Mouse (Mus musculus) mesoderm, embryonic 11.5 days (tissue): ENCODE results near the gene Gm13278.
"Not testable (repeated sequence)": the region's sequence is repeated elsewhere in the genome, so short reads cannot be mapped to it uniquely, and the experiment has no call there.

Source experiments
- DNase-seq: peaks from one replicate; pipeline ENCODE4 v3.0.0-alpha.2; 2012; ENCODE audit warnings: low read depth, low spot score

The Gm13278 gene

DNA sequence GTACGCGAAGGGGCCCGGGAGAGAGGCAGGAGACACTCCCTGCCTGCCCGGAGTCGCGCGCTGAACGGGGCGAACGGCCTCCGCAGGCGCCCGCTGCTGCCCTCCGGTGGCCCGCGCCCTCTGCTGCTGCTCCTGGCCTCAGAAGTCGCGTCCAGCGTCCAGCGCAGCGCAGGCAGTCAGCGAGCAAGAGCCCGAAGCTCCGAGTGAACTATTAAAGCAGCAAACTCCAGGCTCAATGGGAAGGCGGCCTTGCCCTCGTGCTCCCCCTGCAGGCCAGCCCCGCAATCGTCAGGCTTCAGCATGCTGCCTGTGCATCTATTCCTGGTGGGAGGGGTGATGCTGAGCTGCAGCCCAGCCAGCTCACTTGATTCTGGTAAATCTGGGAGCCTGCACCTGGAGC lies at the start of gene Gm13278:
Gene Gm13278, plus strand, starts transcription at position 301 of the 400 bp plus-strand sequence.
- not testable (repeated sequence) for DNase-seq

GRCm38 (mm10) chr4:88742771-88743371 lies 48.5 kb upstream of the Gm13278 start:
- no peak for DNase-seq

GRCm38 (mm10) chr4:88744207-88744606 lies 47.1 kb upstream of the Gm13278 start:
- no peak for DNase-seq

DNA sequence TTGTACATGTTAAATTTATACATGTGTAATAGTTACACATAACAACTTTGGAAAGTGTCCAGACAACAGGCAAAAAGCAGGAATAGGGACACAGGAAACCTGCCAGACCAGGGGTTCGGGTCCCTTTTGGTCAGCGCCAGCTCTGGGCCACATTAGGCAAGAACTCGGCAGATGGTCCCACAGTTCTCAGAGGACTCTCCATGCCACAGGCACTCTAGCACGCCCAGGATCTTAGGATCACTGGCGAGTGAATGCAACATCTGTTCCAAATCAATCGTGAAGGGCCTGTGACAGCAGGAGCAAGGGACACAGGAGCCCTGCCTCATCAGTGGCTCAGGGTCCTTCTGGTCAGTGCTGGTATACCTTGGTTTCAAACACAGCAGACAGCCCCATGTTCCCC lies 41.4 kb upstream of the Gm13278 start:
- no peak for DNase-seq

GRCm38 (mm10) chr4:88754818-88755340 lies 36.5 kb upstream of the Gm13278 start, which contains the start of gene Gm13271:
Gene Gm13271 (plus strand): TSS chr4:88754868.
- DNase-seq, result not testable (repeated sequence)

DNA sequence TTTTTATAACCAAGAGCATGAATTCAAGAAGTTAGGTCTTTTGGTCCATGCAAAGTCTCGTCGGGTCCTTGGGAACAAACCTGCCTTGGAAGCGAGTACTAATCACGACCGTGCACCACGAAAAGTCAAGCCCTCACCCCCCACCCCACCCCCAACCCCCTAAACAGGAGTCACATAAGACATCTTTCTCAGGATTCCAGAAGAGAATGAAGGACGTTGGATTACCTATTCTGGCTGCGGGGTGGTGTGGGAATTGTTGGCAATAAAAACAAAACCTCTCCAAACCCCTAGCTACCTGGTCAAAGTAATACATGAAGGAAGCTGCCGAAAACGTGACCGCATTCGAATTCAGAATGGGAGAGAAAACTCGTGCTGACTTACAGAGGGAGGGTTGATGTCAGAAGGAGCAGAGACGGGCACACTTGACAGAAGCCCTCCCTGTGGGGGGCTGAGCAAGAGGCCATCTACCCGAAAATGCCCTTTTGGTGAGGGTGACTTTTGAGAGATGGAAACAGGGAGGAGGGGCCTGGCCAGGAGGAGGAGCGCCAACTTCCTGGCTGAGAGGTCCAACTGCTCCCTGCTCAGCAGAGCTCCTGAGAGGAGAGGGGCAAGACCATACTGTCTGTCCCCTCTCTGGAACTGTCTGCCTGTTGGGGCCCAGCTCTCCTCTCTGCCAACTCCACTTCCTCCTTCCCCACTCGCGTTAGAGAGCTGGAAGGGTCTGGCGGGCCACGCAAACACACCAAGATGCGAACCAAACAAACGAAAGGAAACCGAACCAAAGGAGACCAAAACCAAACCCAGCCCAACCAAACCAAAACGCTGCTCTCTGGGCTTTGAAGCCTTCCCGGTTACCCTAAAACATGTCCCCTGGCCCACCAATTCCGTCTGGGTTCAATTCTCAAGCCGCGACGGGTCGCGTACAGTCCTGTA lies 34.5 kb upstream of the Gm13278 start:
- DNase-seq, result not testable (repeated sequence)

GRCm38 (mm10) chr4:88757628-88758031 lies 33.7 kb upstream of the Gm13278 start:
- DNase-seq, result not testable (repeated sequence)

- DNase-seq, result not testable (repeated sequence)
These were observed 32.6 kb upstream of the Gm13278 start for GRCm38 (mm10) chr4:88758751-88759150.

DNA sequence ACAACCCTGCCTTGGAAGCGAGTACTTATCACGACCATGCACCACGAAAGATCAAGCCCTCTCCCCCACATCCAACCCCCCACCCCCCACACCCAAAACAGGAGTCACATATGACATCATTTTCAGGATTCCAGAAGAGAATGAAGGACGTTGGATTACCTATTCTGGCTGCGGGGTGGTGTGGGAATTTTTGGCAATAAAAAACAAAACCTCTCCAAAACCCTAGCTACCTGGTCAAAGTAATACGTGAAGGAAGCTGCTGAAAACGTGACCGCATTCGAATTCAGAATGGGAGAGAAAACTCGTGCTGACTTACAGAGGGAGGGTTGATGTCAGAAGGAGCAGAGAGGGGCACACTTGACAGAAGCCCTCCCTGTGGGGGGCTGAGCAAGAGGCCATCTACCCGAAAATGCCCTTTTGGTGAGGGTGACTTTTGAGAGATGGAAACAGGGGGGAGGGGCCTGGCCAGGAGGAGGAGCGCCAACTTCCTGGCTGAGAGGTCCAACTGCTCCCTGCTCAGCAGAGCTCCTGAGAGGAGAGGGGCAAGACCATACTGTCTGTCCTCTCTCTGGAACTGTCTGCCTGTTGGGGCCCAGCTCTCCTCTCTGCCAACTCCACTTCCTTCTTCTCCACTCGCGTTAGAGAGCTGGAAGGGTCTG lies 31.6 kb upstream of the Gm13278 start, which contains the start of gene Gm13283:
Gene Gm13283, plus strand, starts transcription at position 510 of the 659 bp plus-strand sequence.
- not testable (repeated sequence) for DNase-seq

DNA sequence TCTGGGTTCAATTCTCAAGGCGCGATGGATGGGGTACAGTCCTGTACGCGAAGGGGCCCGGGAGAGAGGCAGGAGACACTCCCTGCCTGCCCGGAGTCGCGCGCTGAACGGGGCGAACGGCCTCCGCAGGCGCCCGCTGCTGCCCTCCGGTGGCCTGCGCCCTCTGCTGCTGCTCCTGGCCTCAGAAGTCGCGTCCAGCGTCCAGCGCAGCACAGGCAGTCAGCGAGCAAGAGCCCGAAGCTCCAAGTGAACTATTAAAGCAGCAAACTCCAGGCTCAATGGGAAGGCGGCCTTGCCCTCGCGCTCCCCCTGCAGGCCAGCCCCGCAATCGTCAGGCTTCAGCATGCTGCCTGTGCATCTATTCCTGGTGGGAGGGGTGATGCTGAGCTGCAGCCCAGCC lies 30.9 kb upstream of the Gm13278 start:
- DNase-seq, result not testable (repeated sequence)

DNA sequence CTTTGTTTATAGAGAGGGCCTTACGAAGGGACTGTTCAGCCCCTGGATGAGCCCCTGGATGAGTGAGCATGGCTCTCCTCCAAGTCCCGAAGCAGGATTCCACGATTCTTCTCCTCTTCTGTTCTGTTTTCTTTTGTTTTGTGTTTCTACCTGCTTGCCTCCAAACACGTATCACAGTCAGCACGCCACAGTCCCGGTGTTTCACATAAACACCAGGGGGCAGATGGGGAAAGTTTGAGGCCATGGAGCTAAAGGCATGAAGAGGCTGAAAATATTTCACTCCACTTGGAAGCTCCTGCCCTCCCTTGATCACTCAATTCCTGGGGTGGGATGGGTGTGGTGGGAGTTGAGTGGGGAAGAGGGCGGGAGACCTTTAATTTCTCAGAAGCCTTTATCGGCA lies 29.6 kb upstream of the Gm13278 start:
- not testable (repeated sequence) for DNase-seq

- DNase-seq, result not testable (repeated sequence)
These were observed 29.0 kb upstream of the Gm13278 start for GRCm38 (mm10) chr4:88762341-88762740.

GRCm38 (mm10) chr4:88763384-88764018 lies 27.8 kb upstream of the Gm13278 start:
- DNase-seq, result peak; percentile 63

DNA sequence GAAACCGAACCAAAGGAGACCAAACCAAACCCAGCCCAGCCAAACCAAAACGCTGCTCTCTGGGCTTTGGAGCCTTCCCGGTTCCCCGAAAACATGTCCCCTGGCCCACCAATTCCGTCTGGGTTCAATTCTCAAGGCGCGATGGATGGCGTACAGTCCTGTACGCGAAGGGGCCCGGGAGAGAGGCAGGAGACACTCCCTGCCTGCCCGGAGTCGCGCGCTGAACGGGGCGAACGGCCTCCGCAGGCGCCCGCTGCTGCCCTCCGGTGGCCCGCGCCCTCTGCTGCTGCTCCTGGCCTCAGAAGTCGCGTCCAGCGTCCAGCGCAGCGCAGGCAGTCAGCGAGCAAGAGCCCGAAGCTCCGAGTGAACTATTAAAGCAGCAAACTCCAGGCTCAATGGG lies 17.8 kb upstream of the Gm13278 start, which contains the start of gene Gm13290:
Gene Gm13290, plus strand, starts transcription at position 301 of the 400 bp plus-strand sequence.
- DNase-seq, result not testable (repeated sequence)

DNA sequence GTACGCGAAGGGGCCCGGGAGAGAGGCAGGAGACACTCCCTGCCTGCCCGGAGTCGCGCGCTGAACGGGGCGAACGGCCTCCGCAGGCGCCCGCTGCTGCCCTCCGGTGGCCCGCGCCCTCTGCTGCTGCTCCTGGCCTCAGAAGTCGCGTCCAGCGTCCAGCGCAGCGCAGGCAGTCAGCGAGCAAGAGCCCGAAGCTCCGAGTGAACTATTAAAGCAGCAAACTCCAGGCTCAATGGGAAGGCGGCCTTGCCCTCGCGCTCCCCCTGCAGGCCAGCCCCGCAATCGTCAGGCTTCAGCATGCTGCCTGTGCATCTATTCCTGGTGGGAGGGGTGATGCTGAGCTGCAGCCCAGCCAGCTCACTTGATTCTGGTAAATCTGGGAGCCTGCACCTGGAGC lies 14.7 kb upstream of the Gm13278 start, which contains the start of gene Gm13289:
Gene Gm13289, plus strand, starts transcription at position 301 of the 400 bp plus-strand sequence.
- not testable (repeated sequence) for DNase-seq

- not testable (repeated sequence) for DNase-seq
These were observed 11.8 kb upstream of the Gm13278 start, which contains the start of gene Gm13272 for GRCm38 (mm10) chr4:88779550-88779949. Gene Gm13272 (plus strand): TSS chr4:88779850.

DNA sequence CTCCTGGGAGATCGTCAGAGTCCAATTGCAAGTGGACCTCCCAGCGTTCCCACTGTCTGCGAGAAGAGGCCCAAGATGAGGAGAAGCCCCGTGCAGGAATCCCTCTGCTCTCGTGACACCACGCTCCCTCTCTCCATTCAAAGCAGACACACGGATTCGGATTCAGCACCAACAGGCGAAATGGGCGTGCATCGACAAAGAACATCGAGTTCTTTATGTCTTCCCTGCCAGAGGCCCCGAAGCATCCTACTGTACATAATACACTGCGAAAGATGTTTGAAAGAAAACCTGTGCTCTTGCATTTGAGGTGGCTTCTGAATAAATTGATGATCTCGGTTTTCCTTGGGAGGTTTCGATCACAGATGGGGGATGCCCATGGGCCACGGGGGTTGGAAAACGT lies 11.0 kb upstream of the Gm13278 start:
- not testable (repeated sequence) for DNase-seq

- not testable (repeated sequence) for DNase-seq
These were observed 9.5 kb upstream of the Gm13278 start, which contains the start of gene Ifnz for GRCm38 (mm10) chr4:88781831-88782230. Gene Ifnz (plus strand): TSS chr4:88782131.

DNA sequence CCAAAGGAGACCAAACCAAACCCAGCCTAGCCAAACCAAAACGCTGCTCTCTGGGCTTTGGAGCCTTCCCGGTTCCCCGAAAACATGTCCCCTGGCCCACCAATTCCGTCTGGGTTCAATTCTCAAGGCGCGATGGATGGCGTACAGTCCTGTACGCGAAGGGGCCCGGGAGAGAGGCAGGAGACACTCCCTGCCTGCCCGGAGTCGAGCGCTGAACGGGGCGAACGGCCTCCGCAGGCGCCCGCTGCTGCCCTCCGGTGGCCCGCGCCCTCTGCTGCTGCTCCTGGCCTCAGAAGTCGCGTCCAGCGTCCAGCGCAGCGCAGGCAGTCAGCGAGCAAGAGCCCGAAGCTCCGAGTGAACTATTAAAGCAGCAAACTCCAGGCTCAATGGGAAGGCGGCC lies 9.0 kb upstream of the Gm13278 start:
- DNase-seq, result not testable (repeated sequence)

DNA sequence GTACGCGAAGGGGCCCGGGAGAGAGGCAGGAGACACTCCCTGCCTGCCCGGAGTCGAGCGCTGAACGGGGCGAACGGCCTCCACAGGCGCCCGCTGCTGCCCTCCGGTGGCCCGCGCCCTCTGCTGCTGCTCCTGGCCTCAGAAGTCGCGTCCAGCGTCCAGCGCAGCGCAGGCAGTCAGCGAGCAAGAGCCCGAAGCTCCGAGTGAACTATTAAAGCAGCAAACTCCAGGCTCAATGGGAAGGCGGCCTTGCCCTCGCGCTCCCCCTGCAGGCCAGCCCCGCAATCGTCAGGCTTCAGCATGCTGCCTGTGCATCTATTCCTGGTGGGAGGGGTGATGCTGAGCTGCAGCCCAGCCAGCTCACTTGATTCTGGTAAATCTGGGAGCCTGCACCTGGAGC lies 5.9 kb upstream of the Gm13278 start, which contains the start of gene Gm13276:
Gene Gm13276, plus strand, starts transcription at position 301 of the 400 bp plus-strand sequence.
- DNase-seq, result not testable (repeated sequence)

DNA sequence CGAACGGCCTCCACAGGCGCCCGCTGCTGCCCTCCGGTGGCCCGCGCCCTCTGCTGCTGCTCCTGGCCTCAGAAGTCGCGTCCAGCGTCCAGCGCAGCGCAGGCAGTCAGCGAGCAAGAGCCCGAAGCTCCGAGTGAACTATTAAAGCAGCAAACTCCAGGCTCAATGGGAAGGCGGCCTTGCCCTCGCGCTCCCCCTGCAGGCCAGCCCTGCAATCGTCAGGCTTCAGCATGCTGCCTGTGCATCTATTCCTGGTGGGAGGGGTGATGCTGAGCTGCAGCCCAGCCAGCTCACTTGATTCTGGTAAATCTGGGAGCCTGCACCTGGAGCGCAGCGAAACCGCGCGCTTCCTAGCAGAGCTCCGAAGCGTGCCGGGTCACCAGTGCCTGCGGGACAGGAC lies 2.9 kb upstream of the Gm13278 start, which contains the start of gene Gm13277:
Gene Gm13277, plus strand, starts transcription at position 231 of the 400 bp plus-strand sequence.
- not testable (repeated sequence) for DNase-seq
